Mouse (Mus musculus): Measurements from ENCODE around the gene Tlcd1. TPM values are rescaled to one million over a fixed set of nuclear protein-coding genes. Genes with fewer than 3 reads are reported as not detected.

Gene Tlcd1
- polyA plus RNA-seq, 1 experiment from 2014 or later: 16.1 TPM

- Histone ChIP-seq H3K4me3 (ENCODE audit: low read depth, low read length) (peak overlapping the region; percentile 99), H3K9me3 (replicated peaks; ENCODE audit: control insufficient read depth, low read length) (no peaks in the 10 kb centered on the region), H3K4me1 (ENCODE audit: control insufficient read depth, insufficient read depth, low read length) (peaks cover 35% of the 10 kb centered on the region), H3K36me3 (ENCODE audit: control insufficient read depth, insufficient read depth, low read length) (peaks cover 21% of the 10 kb centered on the region), H3K27ac (ENCODE audit: low read depth, low read length) (peak overlapping the region; percentile 97), H3K4me2 (peak overlapping the region; percentile 96), H3K9ac (ENCODE audit: low read depth, low read length) (peak overlapping the region; percentile 98), H3K27me3 (ENCODE audit: control insufficient read depth, insufficient read depth, low read length) (no peaks in the 10 kb centered on the region)
- peak; percentile 40 for ATAC-seq (replicated peaks; ENCODE audit: insufficient number of reproducible peaks, low FRiP score, low TSS enrichment)
- WGBS (ENCODE audit: insufficient replicate concordance): 2% methylated on average over 22 of the region's 22 CpGs
These were observed 12.6 kb upstream of the Tlcd1 start for GRCm38 (mm10) chr11:78163681-78164603.

GRCm38 (mm10) chr11:78164604-78164923 is 11.9 kb upstream of the Tlcd1 start:
- peak overlapping the region; percentile 97 for H3K27ac ChIP-seq (ENCODE audit: low read depth, low read length)
- H3K4me2 ChIP-seq: peak overlapping the region; percentile 96
- no peaks in the 10 kb centered on the region for H3K27me3 ChIP-seq (ENCODE audit: control insufficient read depth, insufficient read depth, low read length)
- peaks cover 18% of the 10 kb centered on the region for H3K36me3 ChIP-seq (ENCODE audit: control insufficient read depth, insufficient read depth, low read length)
- WGBS (ENCODE audit: insufficient replicate concordance): 0% methylated on average over 14 of the region's 14 CpGs
- no peak for ATAC-seq (replicated peaks; ENCODE audit: insufficient number of reproducible peaks, low FRiP score, low TSS enrichment)
- H3K4me1 ChIP-seq (ENCODE audit: control insufficient read depth, insufficient read depth, low read length): peaks cover 35% of the 10 kb centered on the region
- H3K4me3 ChIP-seq (ENCODE audit: low read depth, low read length): peak overlapping the region; percentile 99
- H3K9me3 ChIP-seq (replicated peaks; ENCODE audit: control insufficient read depth, low read length): no peaks in the 10 kb centered on the region
- H3K9ac ChIP-seq (ENCODE audit: low read depth, low read length): peak overlapping the region; percentile 98

GRCm38 (mm10) chr11:78164924-78165760 is 11.4 kb upstream of the Tlcd1 start, which contains the start of gene Traf4:
Gene Traf4, minus strand, starts transcription at chr11:78165589.
- Histone ChIP-seq H3K9me3 (replicated peaks; ENCODE audit: control insufficient read depth, low read length) (no peaks in the 10 kb centered on the region), H3K36me3 (ENCODE audit: control insufficient read depth, insufficient read depth, low read length) (peaks cover 16% of the 10 kb centered on the region), H3K4me3 (ENCODE audit: low read depth, low read length) (peak within 1 kb of the TSS; percentile 99), H3K4me1 (ENCODE audit: control insufficient read depth, insufficient read depth, low read length) (peaks cover 35% of the 10 kb centered on the region), H3K27me3 (ENCODE audit: control insufficient read depth, insufficient read depth, low read length) (no peaks in the 10 kb centered on the region), H3K4me2 (peak within 1 kb of the TSS; percentile 96), H3K27ac (ENCODE audit: low read depth, low read length) (peak within 1 kb of the TSS; percentile 97), H3K9ac (ENCODE audit: low read depth, low read length) (peak within 1 kb of the TSS; percentile 98)
- under 1% methylated on average over 64 of the region's 78 CpGs for WGBS (ENCODE audit: insufficient replicate concordance)
- peak; percentile 83 for ATAC-seq (replicated peaks; ENCODE audit: insufficient number of reproducible peaks, low FRiP score, low TSS enrichment)

GRCm38 (mm10) chr11:78165761-78166109 is 10.8 kb upstream of the Tlcd1 start:
- Histone ChIP-seq H3K9ac (ENCODE audit: low read depth, low read length) (peak overlapping the region; percentile 73), H3K27me3 (ENCODE audit: control insufficient read depth, insufficient read depth, low read length) (no peaks in the 10 kb centered on the region), H3K9me3 (replicated peaks; ENCODE audit: control insufficient read depth, low read length) (no peaks in the 10 kb centered on the region), H3K4me3 (ENCODE audit: low read depth, low read length) (peak overlapping the region; percentile 99), H3K27ac (ENCODE audit: low read depth, low read length) (peak overlapping the region; percentile 97), H3K4me2 (peak overlapping the region; percentile 96), H3K4me1 (ENCODE audit: control insufficient read depth, insufficient read depth, low read length) (peaks cover 35% of the 10 kb centered on the region), H3K36me3 (ENCODE audit: control insufficient read depth, insufficient read depth, low read length) (peaks cover 10% of the 10 kb centered on the region)
- WGBS (ENCODE audit: insufficient replicate concordance): 5% methylated on average over 16 of the region's 16 CpGs
- no peak for ATAC-seq (replicated peaks; ENCODE audit: insufficient number of reproducible peaks, low FRiP score, low TSS enrichment)

- H3K4me1 ChIP-seq (ENCODE audit: control insufficient read depth, insufficient read depth, low read length): peaks cover 35% of the 10 kb centered on the region
- ATAC-seq (replicated peaks; ENCODE audit: insufficient number of reproducible peaks, low FRiP score, low TSS enrichment): no peak
- peak overlapping the region; percentile 99 for H3K4me3 ChIP-seq (ENCODE audit: low read depth, low read length)
- peak overlapping the region; percentile 73 for H3K9ac ChIP-seq (ENCODE audit: low read depth, low read length)
- peaks cover 6% of the 10 kb centered on the region; the same call in 1 of the 2 replicates for H3K36me3 ChIP-seq (ENCODE audit: control insufficient read depth, insufficient read depth, low read length)
- peak overlapping the region; percentile 97 for H3K27ac ChIP-seq (ENCODE audit: low read depth, low read length)
- 42% methylated on average over 4 of the region's 4 CpGs for WGBS (ENCODE audit: insufficient replicate concordance)
- H3K4me2 ChIP-seq: peak overlapping the region; percentile 96
- H3K27me3 ChIP-seq (ENCODE audit: control insufficient read depth, insufficient read depth, low read length): no peaks in the 10 kb centered on the region
- H3K9me3 ChIP-seq (replicated peaks; ENCODE audit: control insufficient read depth, low read length): no peaks in the 10 kb centered on the region
These were observed 10.3 kb upstream of the Tlcd1 start for GRCm38 (mm10) chr11:78166161-78166560.

GRCm38 (mm10) chr11:78166640-78167039 is 9.9 kb upstream of the Tlcd1 start:
- no peak overlapping the region for H3K4me3 ChIP-seq (ENCODE audit: low read depth, low read length)
- H3K4me1 ChIP-seq (ENCODE audit: control insufficient read depth, insufficient read depth, low read length): peaks cover 35% of the 10 kb centered on the region
- ATAC-seq (replicated peaks; ENCODE audit: insufficient number of reproducible peaks, low FRiP score, low TSS enrichment): no peak
- WGBS (ENCODE audit: insufficient replicate concordance): 55% methylated on average over 6 of the region's 6 CpGs
- no peaks in the 10 kb centered on the region for H3K9me3 ChIP-seq (replicated peaks; ENCODE audit: control insufficient read depth, low read length)
- no peak overlapping the region for H3K27ac ChIP-seq (ENCODE audit: low read depth, low read length)
- H3K27me3 ChIP-seq (ENCODE audit: control insufficient read depth, insufficient read depth, low read length): no peaks in the 10 kb centered on the region
- H3K4me2 ChIP-seq: no peak overlapping the region
- H3K9ac ChIP-seq (ENCODE audit: low read depth, low read length): no peak overlapping the region
- H3K36me3 ChIP-seq (ENCODE audit: control insufficient read depth, insufficient read depth, low read length): 0 out of 2 replicates have a peak, but pooled peaks cover 5% of the 10 kb centered on the region

GRCm38 (mm10) chr11:78167257-78167959 is 9.1 kb upstream of the Tlcd1 start:
- Histone ChIP-seq H3K4me3 (ENCODE audit: low read depth, low read length) (no peak overlapping the region), H3K27me3 (ENCODE audit: control insufficient read depth, insufficient read depth, low read length) (no peaks in the 10 kb centered on the region), H3K36me3 (ENCODE audit: control insufficient read depth, insufficient read depth, low read length) (no peaks in the 10 kb centered on the region), H3K27ac (ENCODE audit: low read depth, low read length) (no peak overlapping the region), H3K4me2 (peak overlapping the region; percentile 10; the same call in 1 of the 2 replicates), H3K4me1 (ENCODE audit: control insufficient read depth, insufficient read depth, low read length) (peaks cover 30% of the 10 kb centered on the region), H3K9me3 (replicated peaks; ENCODE audit: control insufficient read depth, low read length) (no peaks in the 10 kb centered on the region), H3K9ac (ENCODE audit: low read depth, low read length) (no peak overlapping the region)
- ATAC-seq (replicated peaks; ENCODE audit: insufficient number of reproducible peaks, low FRiP score, low TSS enrichment): no peak
- 89% methylated on average over 14 of the region's 14 CpGs for WGBS (ENCODE audit: insufficient replicate concordance)

All from heart, embryonic 11.5 days (tissue).